Mouse (Mus musculus) kidney, embryonic 14.5 days (tissue): ENCODE measurements around the gene Plekho2. TPM values are rescaled to one million over a fixed set of nuclear protein-coding genes. Genes with fewer than 3 reads are reported as not detected.

ENCODE experiments used
- ATAC-seq: fragments of 200-750 bp; cut with Nextera tagmentation; 2 replicates; pipeline ENCODE4 v1.8.0; 2017; ENCODE audit warnings: moderate number of reproducible peaks, mild to moderate bottlenecking, moderate TSS enrichment, moderate library complexity; ENCODE audit not compliant: low FRiP score, low TSS enrichment
- H3K27ac ChIP-seq: fragments of 300-500 bp; sonication (generic); 2 replicates; pipeline ENCODE4 v1.5.1; 2014; ENCODE audit warnings: low read depth, mild to moderate bottlenecking, low read length, moderate library complexity, mixed read lengths
- H3K27me3 ChIP-seq: fragments of 300-500 bp; sonication (generic); 2 replicates; pipeline ENCODE4 v1.6.1; 2014; ENCODE audit warnings: mild to moderate bottlenecking, low read length; ENCODE audit not compliant: control insufficient read depth, insufficient read depth
- H3K36me3 ChIP-seq: fragments of 300-500 bp; sonication (generic); 2 replicates; pipeline ENCODE4 v1.6.1; 2014; ENCODE audit warnings: low read length, mixed read lengths; ENCODE audit not compliant: control insufficient read depth, insufficient read depth
- H3K4me1 ChIP-seq: fragments of 300-500 bp; sonication (generic); 2 replicates; pipeline ENCODE4 v1.6.1; 2014; ENCODE audit warnings: low read length, mixed read lengths; ENCODE audit not compliant: control insufficient read depth, insufficient read depth
- H3K4me2 ChIP-seq: fragments of 300-500 bp; sonication (generic); replicated peaks from 2 replicates; pipeline ENCODE4 v1.6.1; 2014; ENCODE audit warnings: low read depth, mild to moderate bottlenecking, low read length
- H3K4me3 ChIP-seq: fragments of 300-500 bp; sonication (generic); 2 replicates; pipeline ENCODE4 v1.5.1; 2014; ENCODE audit warnings: mild to moderate bottlenecking, low read length
- H3K9ac ChIP-seq: fragments of 300-500 bp; sonication (generic); 2 replicates; pipeline ENCODE4 v1.6.1; 2014; ENCODE audit warnings: low read depth, mild to moderate bottlenecking, low read length, moderate library complexity
- H3K9me3 ChIP-seq: fragments of 300-500 bp; sonication (generic); 2 replicates; pipeline ENCODE4 v1.6.1; 2016; ENCODE audit warnings: low read length; ENCODE audit not compliant: control insufficient read depth
- WGBS: fragments of 180-500 bp; shearing (Covaris S2); extraction: QIAGEN DNeasy Blood & Tissue Kit; methylation state at CpG from one replicate; pipeline ENCODE4 v1.1.7; 2014; 5-methylcytosine and 5-hydroxymethylcytosine counted together
- polyA plus RNA-seq: library from polyadenylated mRNA; unstranded; fragments of >200 nt; fragmentation: Nextera tagmentation; extraction: Ambion mirVana; gene quantifications from 2 replicates; pipeline ENCODE4 v1.2.1, GENCODE M21; 2014

Plekho2 gene
- polyA plus RNA-seq, 1 experiment from 2014 or later: 14.1 TPM

DNA sequence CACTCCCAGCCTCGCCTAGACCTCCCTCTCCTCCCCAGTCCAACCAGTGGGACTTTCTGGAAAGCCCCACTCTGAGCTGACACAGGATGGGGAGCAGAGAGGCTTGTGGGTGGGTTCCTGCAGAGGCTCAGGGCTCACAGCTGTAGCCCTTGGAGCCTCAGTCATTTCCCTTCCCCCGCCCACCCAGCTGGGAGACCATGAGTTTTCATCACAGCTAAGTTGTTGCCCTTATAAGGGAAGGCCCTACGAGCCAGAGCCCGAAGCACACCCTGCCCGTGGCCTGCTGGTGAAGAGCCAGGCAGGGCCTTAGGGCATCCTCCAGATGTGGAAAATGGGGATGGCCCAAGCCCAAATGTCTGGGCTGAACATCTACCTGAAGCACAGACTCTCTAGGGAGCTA lies 28.8 kb downstream of the Plekho2 start:
- Histone ChIP-seq H3K4me2 (no peak overlapping the region), H3K4me1 (peaks cover 25% of the 10 kb centered on the region), H3K9me3 (no peaks in the 10 kb centered on the region)

GRCm38 (mm10) chr9:65550079-65550831 lies 29.6 kb downstream of the Plekho2 start:
- ATAC-seq: no peak
- 32% methylated on average over 7 of the region's 7 CpGs for WGBS
- Histone ChIP-seq H3K27me3 (no peaks in the 10 kb centered on the region), H3K9me3 (no peaks in the 10 kb centered on the region), H3K4me1 (peaks cover 25% of the 10 kb centered on the region), H3K4me3 (no peak overlapping the region), H3K9ac (no peak overlapping the region), H3K4me2 (no peak overlapping the region), H3K27ac (peak overlapping the region; percentile 94), H3K36me3 (peaks cover 7% of the 10 kb centered on the region; the same call in 1 of the 2 replicates)

More for the DNA sequence above, 28.8 kb downstream of the Plekho2 start:
- Histone ChIP-seq H3K9ac (0 out of 2 replicates have a peak overlapping the region, but pooled peaks have one; percentile 28), H3K36me3 (peaks cover 8% of the 10 kb centered on the region; the same call in 1 of the 2 replicates), H3K4me3 (no peak overlapping the region), H3K27ac (peak overlapping the region; percentile 94), H3K27me3 (no peaks in the 10 kb centered on the region)
- ATAC-seq: peak; percentile 81
- WGBS: 10% methylated on average over 5 of the region's 5 CpGs

- 84% methylated on average over 5 of the region's 5 CpGs for WGBS
- Histone ChIP-seq H3K27me3 (no peaks in the 10 kb centered on the region), H3K4me2 (no peak overlapping the region), H3K27ac (0 out of 2 replicates have a peak overlapping the region, but pooled peaks have one; percentile 94), H3K9me3 (no peaks in the 10 kb centered on the region), H3K4me3 (no peak overlapping the region), H3K9ac (no peak overlapping the region), H3K36me3 (peaks cover 7% of the 10 kb centered on the region; the same call in 1 of the 2 replicates), H3K4me1 (peaks cover 21% of the 10 kb centered on the region)
- ATAC-seq: no peak
Observed at GRCm38 (mm10) chr9:65549643-65550042, 30.2 kb downstream of the Plekho2 start.

DNA sequence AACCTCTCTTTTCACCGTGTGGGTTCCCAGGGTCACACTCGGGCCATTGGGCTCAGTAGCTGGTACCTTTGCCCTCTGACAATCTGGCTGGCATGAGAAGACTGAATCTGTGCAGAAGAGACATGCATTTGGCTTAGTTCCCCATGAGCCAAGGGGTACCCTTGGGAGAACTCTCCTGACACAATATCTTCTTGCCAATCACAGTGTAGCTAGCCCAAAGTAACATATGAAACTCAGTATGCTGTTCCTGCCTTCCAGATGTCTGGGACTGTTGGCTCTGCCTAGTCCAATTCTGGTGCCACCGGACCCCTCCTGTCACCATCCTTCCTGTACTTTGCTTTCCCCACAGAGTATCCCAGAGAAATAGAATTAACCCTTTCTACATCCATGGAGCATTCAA lies 30.7 kb downstream of the Plekho2 start:
- Histone ChIP-seq H3K9me3 (no peaks in the 10 kb centered on the region), H3K4me1 (peaks cover 17% of the 10 kb centered on the region; the same call in 1 of the 2 replicates), H3K27me3 (no peaks in the 10 kb centered on the region), H3K27ac (no peak overlapping the region), H3K36me3 (peaks cover 4% of the 10 kb centered on the region; the same call in 1 of the 2 replicates), H3K4me3 (no peak overlapping the region), H3K4me2 (no peak overlapping the region), H3K9ac (no peak overlapping the region)
- WGBS: 83% methylated on average over 3 of the region's 3 CpGs
- ATAC-seq: no peak

GRCm38 (mm10) chr9:65548311-65548710 lies 31.5 kb downstream of the Plekho2 start:
- 51% methylated on average over 8 of the region's 8 CpGs for WGBS
- H3K4me1 ChIP-seq: peaks cover 17% of the 10 kb centered on the region; the same call in 1 of the 2 replicates

GRCm38 (mm10) chr9:65547844-65548243 lies 32.0 kb downstream of the Plekho2 start:
- Histone ChIP-seq H3K36me3 (no peaks in the 10 kb centered on the region), H3K9me3 (no peaks in the 10 kb centered on the region), H3K9ac (no peak overlapping the region), H3K4me1 (peaks cover 17% of the 10 kb centered on the region; the same call in 1 of the 2 replicates), H3K27me3 (no peaks in the 10 kb centered on the region), H3K4me2 (no peak overlapping the region), H3K27ac (no peak overlapping the region), H3K4me3 (no peak overlapping the region)
- 65% methylated on average over 4 of the region's 4 CpGs for WGBS
- ATAC-seq: no peak

More at GRCm38 (mm10) chr9:65548311-65548710, 31.5 kb downstream of the Plekho2 start:
- H3K9ac ChIP-seq: no peak overlapping the region
- H3K36me3 ChIP-seq: no peaks in the 10 kb centered on the region
- H3K9me3 ChIP-seq: no peaks in the 10 kb centered on the region
- no peaks in the 10 kb centered on the region for H3K27me3 ChIP-seq
- H3K27ac ChIP-seq: no peak overlapping the region
- no peak for ATAC-seq
- H3K4me2 ChIP-seq: no peak overlapping the region
- no peak overlapping the region for H3K4me3 ChIP-seq

GRCm38 (mm10) chr9:65547111-65547510 lies 32.7 kb downstream of the Plekho2 start:
- no peaks in the 10 kb centered on the region for H3K36me3 ChIP-seq
- peaks cover 17% of the 10 kb centered on the region; the same call in 1 of the 2 replicates for H3K4me1 ChIP-seq
- H3K9me3 ChIP-seq: no peaks in the 10 kb centered on the region
- H3K4me3 ChIP-seq: no peak overlapping the region
- WGBS: 89% methylated on average over 5 of the region's 5 CpGs
- no peak overlapping the region for H3K4me2 ChIP-seq
- H3K27ac ChIP-seq: no peak overlapping the region
- no peak overlapping the region for H3K9ac ChIP-seq
- no peak for ATAC-seq
- no peaks in the 10 kb centered on the region for H3K27me3 ChIP-seq

GRCm38 (mm10) chr9:65546413-65546695 lies 33.5 kb downstream of the Plekho2 start:
- no peak overlapping the region for H3K27ac ChIP-seq
- WGBS: 57% methylated on average over 4 of the region's 4 CpGs
- H3K36me3 ChIP-seq: no peaks in the 10 kb centered on the region
- no peak overlapping the region for H3K9ac ChIP-seq
- no peak for ATAC-seq
- H3K4me2 ChIP-seq: no peak overlapping the region
- H3K4me3 ChIP-seq: no peak overlapping the region
- H3K27me3 ChIP-seq: no peaks in the 10 kb centered on the region
- peaks cover 13% of the 10 kb centered on the region; the same call in 1 of the 2 replicates for H3K4me1 ChIP-seq
- H3K9me3 ChIP-seq: no peaks in the 10 kb centered on the region

DNA sequence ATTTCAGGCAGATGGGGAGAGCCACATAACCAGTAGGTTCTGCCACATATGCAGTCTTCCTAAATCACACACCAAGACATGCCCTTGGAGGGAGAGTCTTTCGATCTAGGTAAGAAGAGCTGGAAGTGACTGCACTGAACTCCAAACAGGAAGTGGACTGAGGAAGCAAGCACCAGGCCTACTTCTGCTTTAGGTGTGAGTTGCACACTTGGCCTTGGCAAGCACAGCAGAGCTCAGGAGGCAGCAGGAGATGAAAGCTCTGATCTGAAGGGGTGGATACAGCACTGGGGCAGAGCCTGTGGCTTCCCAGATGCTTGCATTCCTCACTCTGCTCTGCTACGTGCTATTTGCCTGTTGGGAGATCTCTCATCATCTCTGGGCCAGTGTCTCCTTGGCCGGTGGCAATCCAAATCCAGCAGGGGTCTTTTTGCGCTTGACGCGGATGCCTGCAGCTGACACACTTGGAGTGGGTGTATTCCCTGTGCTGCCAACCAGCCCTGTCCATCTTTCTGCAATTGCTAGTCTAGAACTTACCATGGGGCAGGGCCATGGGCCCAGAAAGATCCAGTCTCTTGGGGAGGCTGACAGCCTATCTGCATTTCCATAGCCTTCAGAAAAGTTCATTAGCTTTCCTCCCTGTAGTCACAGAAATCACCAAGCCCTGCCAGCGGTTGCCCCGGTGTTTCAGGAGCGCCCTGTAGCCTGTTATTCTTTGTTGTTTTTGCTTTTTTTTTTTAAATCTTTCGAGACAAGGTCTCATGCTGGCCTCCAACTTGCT lies 34.0 kb downstream of the Plekho2 start:
- Histone ChIP-seq H3K9me3 (no peaks in the 10 kb centered on the region), H3K4me2 (no peak overlapping the region), H3K27me3 (no peaks in the 10 kb centered on the region), H3K27ac (no peak overlapping the region), H3K36me3 (no peaks in the 10 kb centered on the region), H3K4me3 (no peak overlapping the region), H3K4me1 (peaks cover 8% of the 10 kb centered on the region; the same call in 1 of the 2 replicates), H3K9ac (no peak overlapping the region)
- WGBS: 72% methylated on average over 10 of the region's 10 CpGs
- no peak for ATAC-seq
